Comparison of ENCODE assay signal across 8 mouse cellular contexts in genomic region chr10:95604979-95605613, GRCm38 (mm10). TPM values are rescaled to one million over a fixed set of nuclear protein-coding genes. Genes with fewer than 3 reads are reported as not detected.
DNase-seq lines count a peak whose midpoint lies in the region; ATAC-seq and TF ChIP-seq lines count a peak whose summit lies in the region.

No protein-coding gene starts in this region.

- H3K36me3 ChIP-seq in kidney, embryonic 15.5 days: no peaks in the 10 kb centered on the region
- H3K36me3 ChIP-seq in limb, embryonic 14.5 days (ENCODE audit: control insufficient read depth, insufficient read depth, low read length): no peaks in the 10 kb centered on the region
- no peaks in the 10 kb centered on the region for H3K36me3 ChIP-seq in forebrain, embryonic 13.5 days (ENCODE audit: poor library complexity, severe bottlenecking)

- H3K9me3 ChIP-seq in kidney, embryonic 15.5 days (replicated peaks): no peaks in the 10 kb centered on the region
- H3K9me3 ChIP-seq in limb, embryonic 14.5 days (ENCODE audit: control insufficient read depth, low read length): no peaks in the 10 kb centered on the region
- H3K9me3 ChIP-seq in forebrain, embryonic 13.5 days (replicated peaks): no peaks in the 10 kb centered on the region

- WGBS in kidney, embryonic 15.5 days: 19% methylated on average over 22 of the region's 22 CpGs
- 54% methylated on average over 22 of the region's 22 CpGs for WGBS in limb, embryonic 14.5 days
- WGBS in forebrain, embryonic 13.5 days: 72% methylated on average over 22 of the region's 22 CpGs

- H3K4me1 ChIP-seq in kidney, embryonic 15.5 days: peaks cover 8% of the 10 kb centered on the region
- peaks cover 4% of the 10 kb centered on the region; the same call in 1 of the 2 replicates for H3K4me1 ChIP-seq in limb, embryonic 14.5 days (ENCODE audit: control insufficient read depth, insufficient read depth, low read length)
- H3K4me1 ChIP-seq in forebrain, embryonic 13.5 days: no peaks in the 10 kb centered on the region

- no peak for TF ChIP-seq POLR2A in limb, embryonic 14.5 days (IDR thresholded peaks at IDR 0.05; ENCODE audit: borderline replicate concordance, extremely low read depth, insufficient read depth, insufficient read length)

- H3K4me3 ChIP-seq in kidney, embryonic 15.5 days (replicated peaks): peak overlapping the region; percentile 14; the same call in 1 of the 2 replicates
- H3K4me3 ChIP-seq in limb, embryonic 14.5 days (replicated peaks; ENCODE audit: low read length): no peak overlapping the region
- H3K4me3 ChIP-seq in forebrain, embryonic 13.5 days: no peak overlapping the region

- peak overlapping the region; percentile 58 for H3K27ac ChIP-seq in kidney, embryonic 15.5 days
- H3K27ac ChIP-seq in limb, embryonic 14.5 days (replicated peaks; ENCODE audit: low read depth, low read length): no peak overlapping the region
- H3K27ac ChIP-seq in forebrain, embryonic 13.5 days: no peak overlapping the region

- no peak overlapping the region for H3K9ac ChIP-seq in kidney, embryonic 15.5 days
- H3K9ac ChIP-seq in limb, embryonic 14.5 days (ENCODE audit: low read depth, low read length, severe bottlenecking): no peak overlapping the region
- no peak overlapping the region for H3K9ac ChIP-seq in forebrain, embryonic 13.5 days

- H3K4me2 ChIP-seq in kidney, embryonic 15.5 days: peak overlapping the region; percentile 51
- peak overlapping the region; percentile 15; the same call in 1 of the 2 replicates for H3K4me2 ChIP-seq in limb, embryonic 14.5 days (replicated peaks; ENCODE audit: low read depth, low read length, severe bottlenecking)
- no peak overlapping the region for H3K4me2 ChIP-seq in forebrain, embryonic 13.5 days

- ATAC-seq in kidney, embryonic 15.5 days (replicated peaks; ENCODE audit: low FRiP score): peak; percentile 93
- no peak for ATAC-seq in limb, embryonic 14.5 days (ENCODE audit: low FRiP score, low read depth)
- no peak for ATAC-seq in forebrain, embryonic 13.5 days

- no peak for DNase-seq in kidney, adult 8-10 months
- DNase-seq in CD4-positive helper T cell, adult 2 months (ENCODE audit: low read depth, low spot score): peak; percentile 8
- DNase-seq in R1 (ENCODE audit: low read depth, low spot score): peak; percentile 51
- DNase-seq in limb, embryonic 14.5 days (ENCODE audit: low spot score): peak; percentile 24
- DNase-seq in adrenal gland, postnatal 4 days (ENCODE audit: low spot score in 2 of 2): no peak
- DNase-seq in adrenal gland, postnatal 36 days: no peak

- no peaks in the 10 kb centered on the region for H3K27me3 ChIP-seq in kidney, embryonic 15.5 days
- H3K27me3 ChIP-seq in limb, embryonic 14.5 days (ENCODE audit: control insufficient read depth, insufficient read depth, low read length): no peaks in the 10 kb centered on the region
- no peaks in the 10 kb centered on the region for H3K27me3 ChIP-seq in forebrain, embryonic 13.5 days

RNA-seq across cellular contexts. Expression of gene Nudt4, which starts 41.1 kb away (rescaled TPM):
- polyA plus RNA-seq in kidney, embryonic 15.5 days (2015; fragmentation: Nextera tagmentation; extraction: Ambion mirVana): 113 and 125 TPM in 2 replicates
- 58.7 and 64.7 TPM in 2 replicates for polyA plus RNA-seq in limb, embryonic 14.5 days (2012; rRNA removed)
- polyA plus RNA-seq in limb, embryonic 14.5 days (2014; fragmentation: Nextera tagmentation; extraction: Ambion mirVana): 108 and 121 TPM in 2 replicates
- 100 to 1,000 TPM; 126 to 147 TPM for total RNA-seq in adrenal gland, postnatal 4 days (2021)
- 76.6 and 76.7 TPM in 2 replicates for polyA plus RNA-seq in forebrain, embryonic 13.5 days (2015; fragmentation: Nextera tagmentation; extraction: Ambion mirVana)
- 100 to 1,000 TPM; 145 to 149 TPM for total RNA-seq in adrenal gland, postnatal 36 days (2021)

Comparison
In these comparisons a context has a peak if more than half of its experiments do, and no peak if none do; other contexts are left out.
1. DNase-seq: peak in CD4-positive helper T cell, adult 2 months (single experiment), R1 (single experiment) and limb, embryonic 14.5 days (single experiment); none in kidney, adult 8-10 months (0 of 2), adrenal gland, postnatal 4 days (0 of 2) and adrenal gland, postnatal 36 days (0 of 2).